Mouse (Mus musculus) testis, adult 2 months (tissue): ENCODE measurements around the gene Pla2g10. TPM values are rescaled to one million over a fixed set of nuclear protein-coding genes. Genes with fewer than 3 reads are reported as not detected.
"Not testable (repeated sequence)": the region's sequence is repeated elsewhere in the genome, so short reads cannot be mapped to it uniquely, and the experiment has no call there.

ENCODE experiments used
- H3K27ac ChIP-seq: fragments of 200-500 bp; 2 replicates; pipeline ENCODE4 v1.5.1; 2012; ENCODE audit warnings: low read depth, low read length; ENCODE audit not compliant: control insufficient read depth, insufficient read depth
- H3K27me3 ChIP-seq: fragments of 200-500 bp; 2 replicates; pipeline ENCODE4 v1.6.1; 2012; ENCODE audit warnings: mild to moderate bottlenecking, low read length, moderate library complexity; ENCODE audit not compliant: control insufficient read depth, insufficient read depth
- H3K36me3 ChIP-seq: fragments of 200-500 bp; 2 replicates; pipeline ENCODE4 v1.6.1; 2012; ENCODE audit warnings: mild to moderate bottlenecking, low read length; ENCODE audit not compliant: control insufficient read depth, insufficient read depth
- H3K4me1 ChIP-seq: fragments of 200-500 bp; 2 replicates; pipeline ENCODE4 v1.6.1; 2012; ENCODE audit warnings: low read length; ENCODE audit not compliant: control insufficient read depth, insufficient read depth
- H3K4me3 ChIP-seq: fragments of 200-500 bp; 2 replicates; pipeline ENCODE4 v1.5.1; 2012; ENCODE audit warnings: low read depth, mild to moderate bottlenecking, low read length, moderate library complexity, mixed read lengths; ENCODE audit not compliant: control insufficient read depth
- CTCF ChIP-seq: fragments of 200-500 bp; IDR thresholded peaks from 2 replicates; pipeline ENCODE4 v1.5.1; 2012; ENCODE audit warnings: low read depth, mild to moderate bottlenecking, inconsistent platforms, low read length, moderate library complexity; ENCODE audit not compliant: control insufficient read depth, insufficient read depth, insufficient replicate concordance
- POLR2A ChIP-seq: fragments of 200-500 bp; IDR thresholded peaks from 2 replicates; pipeline ENCODE4 v1.6.1; 2012; ENCODE audit warnings: low read depth, mild to moderate bottlenecking, inconsistent platforms, low read length, moderate library complexity; ENCODE audit not compliant: control insufficient read depth
- polyA plus RNA-seq: library from polyadenylated mRNA; depleted of rRNA; stranded (reverse); fragments of >200 nt; gene quantifications from 2 replicates; pipeline ENCODE4 v1.2.3, GENCODE M21; 2012; rRNA removed

Pla2g10 gene
- polyA plus RNA-seq: 176 and 193 TPM in 2 replicates

- TF ChIP-seq CTCF (no peak), POLR2A (peak; percentile 62; the same call in 1 of the 2 replicates)
- Histone ChIP-seq H3K4me3 (peak within 1 kb of the TSS; percentile 82), H3K36me3 (no peaks in the 10 kb centered on the region), H3K27ac (no peak within 1 kb of the TSS), H3K27me3 (no peaks in the 10 kb centered on the region), H3K4me1 (peaks cover 6% of the 10 kb centered on the region; the same call in 1 of the 2 replicates)
Measured at GRCm38 (mm10) chr16:13730285-13731255, at the start of gene Pla2g10. Gene Pla2g10 (minus strand): TSS chr16:13730983.

- H3K36me3 ChIP-seq: not testable (repeated sequence)
Measured at GRCm38 (mm10) chr16:13774651-13775050, 43.9 kb upstream of the Pla2g10 start.

GRCm38 (mm10) chr16:13774011-13774410, 43.2 kb upstream of the Pla2g10 start:
- not testable (repeated sequence) for H3K27ac ChIP-seq, H3K4me1 ChIP-seq, H3K36me3 ChIP-seq, H3K27me3 ChIP-seq, H3K4me3 ChIP-seq

More at GRCm38 (mm10) chr16:13774651-13775050, 43.9 kb upstream of the Pla2g10 start:
- not testable (repeated sequence) for H3K4me1 ChIP-seq, H3K4me3 ChIP-seq, H3K27ac ChIP-seq, H3K27me3 ChIP-seq

- H3K4me1 ChIP-seq, H3K4me3 ChIP-seq, H3K27me3 ChIP-seq, H3K27ac ChIP-seq, H3K36me3 ChIP-seq: not testable (repeated sequence)
Measured at GRCm38 (mm10) chr16:13772051-13772450, 41.3 kb upstream of the Pla2g10 start.

GRCm38 (mm10) chr16:13771603-13772002, 40.8 kb upstream of the Pla2g10 start:
- H3K36me3 ChIP-seq, H3K27me3 ChIP-seq, H3K4me3 ChIP-seq, H3K27ac ChIP-seq, H3K4me1 ChIP-seq: not testable (repeated sequence)

- H3K4me3 ChIP-seq: no peak overlapping the region
- H3K4me1 ChIP-seq: no peaks in the 10 kb centered on the region
- H3K27me3 ChIP-seq: no peaks in the 10 kb centered on the region
- H3K27ac ChIP-seq: no peak overlapping the region
- no peak for TF ChIP-seq CTCF
- no peak for TF ChIP-seq POLR2A
- no peaks in the 10 kb centered on the region for H3K36me3 ChIP-seq
Measured at GRCm38 (mm10) chr16:13766367-13766766, 35.6 kb upstream of the Pla2g10 start.

- H3K27me3 ChIP-seq: no peaks in the 10 kb centered on the region
- no peak overlapping the region for H3K27ac ChIP-seq
- H3K36me3 ChIP-seq: no peaks in the 10 kb centered on the region
- no peak for TF ChIP-seq POLR2A
- no peak for TF ChIP-seq CTCF
- H3K4me3 ChIP-seq: no peak overlapping the region
- no peaks in the 10 kb centered on the region for H3K4me1 ChIP-seq
Measured at GRCm38 (mm10) chr16:13764519-13764918, 33.7 kb upstream of the Pla2g10 start.

GRCm38 (mm10) chr16:13762807-13763206, 32.0 kb upstream of the Pla2g10 start:
- H3K4me1 ChIP-seq, H3K27me3 ChIP-seq, H3K27ac ChIP-seq, H3K4me3 ChIP-seq, H3K36me3 ChIP-seq: not testable (repeated sequence)
